Mouse (Mus musculus) embryonic facial prominence, embryonic 12.5 days (tissue): ENCODE results near the gene Arhgap18. TPM values are rescaled to one million over a fixed set of nuclear protein-coding genes. Genes with fewer than 3 reads are reported as not detected.

Source experiments
- ATAC-seq: fragments of 200-750 bp; cut with Nextera tagmentation; 2 replicates; pipeline ENCODE4 v1.8.0; 2017; ENCODE audit not compliant: insufficient number of reproducible peaks, insufficient read depth, low FRiP score, low TSS enrichment
- H3K27ac ChIP-seq: fragments of 300-500 bp; sonication (generic); 2 replicates; pipeline ENCODE4 v1.5.1; 2016; ENCODE audit warnings: mild to moderate bottlenecking
- H3K27me3 ChIP-seq: fragments of 300-500 bp; sonication (generic); 2 replicates; pipeline ENCODE4 v1.6.1; 2016; ENCODE audit warnings: mild to moderate bottlenecking, moderate library complexity
- H3K36me3 ChIP-seq: fragments of 300-500 bp; sonication (generic); 2 replicates; pipeline ENCODE4 v1.6.1; 2016; ENCODE audit warnings: mild to moderate bottlenecking
- H3K4me1 ChIP-seq: fragments of 300-500 bp; sonication (generic); 2 replicates; pipeline ENCODE4 v1.6.1; 2016
- H3K4me2 ChIP-seq: fragments of 300-500 bp; sonication (generic); replicated peaks from 2 replicates; pipeline ENCODE4 v1.6.1; 2016; ENCODE audit warnings: mild to moderate bottlenecking, moderate library complexity
- H3K4me3 ChIP-seq: fragments of 300-500 bp; sonication (generic); 2 replicates; pipeline ENCODE4 v1.5.1; 2016; ENCODE audit warnings: mild to moderate bottlenecking
- H3K9ac ChIP-seq: fragments of 300-500 bp; sonication (generic); 2 replicates; pipeline ENCODE4 v1.6.1; 2016; ENCODE audit warnings: mild to moderate bottlenecking, moderate library complexity
- H3K9me3 ChIP-seq: fragments of 300-500 bp; sonication (generic); 2 replicates; pipeline ENCODE4 v1.6.1; 2016; ENCODE audit warnings: mild to moderate bottlenecking, moderate library complexity
- WGBS: fragments of 180-500 bp; shearing (Covaris S2); methylation state at CpG from one replicate; pipeline ENCODE4 v1.1.7; 2016; 5-methylcytosine and 5-hydroxymethylcytosine counted together
- polyA plus RNA-seq: library from polyadenylated mRNA; unstranded; fragments of >200 nt; fragmentation: Nextera tagmentation; extraction: Ambion mirVana; gene quantifications from 2 replicates; pipeline ENCODE4 v1.2.1, GENCODE M21; 2016

Gene Arhgap18
- polyA plus RNA-seq, 1 experiment from 2014 or later = 18.9 TPM

DNA sequence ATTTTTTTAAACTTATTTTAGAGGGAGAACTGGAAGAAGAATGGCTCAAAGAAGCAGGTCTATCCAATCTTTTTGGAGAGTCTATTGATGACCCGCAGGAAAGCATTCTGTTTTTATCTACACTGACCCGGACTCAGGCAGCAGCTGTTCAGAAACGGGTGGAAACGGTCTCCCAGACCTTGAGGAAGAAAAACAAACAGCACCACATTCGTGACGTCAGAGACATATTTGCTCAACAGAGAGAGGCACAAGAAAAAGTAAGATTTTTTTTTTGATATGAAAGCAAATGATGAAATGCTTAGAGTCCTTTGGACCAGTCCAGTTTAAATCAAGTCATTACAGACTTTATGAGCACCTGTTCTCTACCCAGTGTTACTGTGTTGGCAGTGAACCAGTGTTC is 96.6 kb downstream of the Arhgap18 start:
- no peak overlapping the region for H3K4me3 ChIP-seq
- no peaks in the 10 kb centered on the region for H3K27me3 ChIP-seq
- no peaks in the 10 kb centered on the region for H3K36me3 ChIP-seq
- ATAC-seq = no peak
- H3K4me1 ChIP-seq = no peaks in the 10 kb centered on the region
- 66% methylated on average over 6 of the region's 6 CpGs for WGBS
- no peak overlapping the region for H3K9ac ChIP-seq
- H3K9me3 ChIP-seq = no peaks in the 10 kb centered on the region
- H3K4me2 ChIP-seq = no peak overlapping the region
- no peak overlapping the region for H3K27ac ChIP-seq

DNA sequence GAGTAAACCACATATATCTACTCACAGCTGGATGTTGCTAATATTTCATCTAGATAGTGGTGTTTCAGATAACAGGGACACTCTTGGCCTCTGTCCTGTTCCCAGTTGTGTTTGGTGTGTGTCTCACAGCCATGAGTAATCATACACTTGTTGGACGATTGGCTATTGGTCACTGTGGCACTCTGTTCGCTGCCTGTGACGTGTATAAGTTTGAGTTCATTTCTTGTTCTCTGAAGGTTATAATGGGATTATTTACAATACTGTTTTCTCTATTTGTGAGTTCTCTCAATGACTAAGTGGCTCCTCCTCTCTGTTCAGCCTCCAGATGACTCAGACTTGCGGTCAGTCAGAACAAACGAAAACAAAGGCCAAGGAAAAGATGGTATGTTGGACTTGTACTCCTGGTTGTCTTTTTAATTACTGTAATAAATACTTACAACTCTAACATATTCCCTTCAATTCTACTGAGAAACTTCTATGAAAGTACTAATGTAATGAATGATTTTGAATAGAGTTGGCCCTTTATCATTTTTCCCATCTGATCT is 101.4 kb downstream of the Arhgap18 start:
- no peak overlapping the region for H3K4me2 ChIP-seq
- no peak overlapping the region for H3K4me3 ChIP-seq
- no peaks in the 10 kb centered on the region for H3K27me3 ChIP-seq
- H3K9me3 ChIP-seq = no peaks in the 10 kb centered on the region
- no peaks in the 10 kb centered on the region for H3K4me1 ChIP-seq
- no peak overlapping the region for H3K9ac ChIP-seq
- H3K27ac ChIP-seq = no peak overlapping the region
- 92% methylated on average over 5 of the region's 5 CpGs for WGBS
- no peak for ATAC-seq
- H3K36me3 ChIP-seq = no peaks in the 10 kb centered on the region

DNA sequence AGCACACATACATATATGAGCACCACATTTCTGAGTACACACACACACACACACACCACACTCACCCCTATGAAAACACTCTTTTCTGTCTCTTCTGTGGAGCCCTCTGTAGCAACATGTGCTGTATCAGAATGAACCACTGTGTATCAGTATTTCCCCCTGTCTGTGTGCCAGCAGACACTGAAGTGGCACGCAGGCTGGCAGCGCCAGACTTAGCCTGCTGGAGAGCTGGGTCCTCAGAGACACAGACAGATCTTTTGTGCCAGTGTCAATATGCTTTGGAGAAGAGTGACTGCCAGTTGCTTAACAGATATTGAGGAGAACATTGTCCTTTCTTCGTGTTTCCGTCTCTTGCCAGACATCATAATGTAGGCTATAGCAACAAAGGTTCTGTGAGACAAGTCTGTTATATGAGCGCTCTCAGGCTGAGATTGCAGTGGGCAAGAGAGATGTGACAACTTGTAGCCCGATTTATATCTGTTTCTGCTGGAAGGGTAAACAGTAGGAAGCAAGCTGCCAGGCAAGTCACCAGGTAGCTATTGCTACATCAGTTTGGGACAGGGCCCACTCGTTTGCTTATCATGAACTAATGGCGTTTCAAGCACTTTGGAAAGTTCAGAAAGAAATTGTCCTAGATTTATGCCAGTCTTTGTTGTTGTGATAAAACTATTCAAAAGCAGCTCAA is 102.8 kb downstream of the Arhgap18 start:
- ATAC-seq = no peak
- H3K9me3 ChIP-seq = no peaks in the 10 kb centered on the region
- H3K4me2 ChIP-seq = no peak overlapping the region
- H3K9ac ChIP-seq = no peak overlapping the region
- no peaks in the 10 kb centered on the region for H3K36me3 ChIP-seq
- H3K4me1 ChIP-seq = no peaks in the 10 kb centered on the region
- 89% methylated on average over 8 of the region's 8 CpGs for WGBS
- no peaks in the 10 kb centered on the region for H3K27me3 ChIP-seq
- H3K27ac ChIP-seq = no peak overlapping the region
- no peak overlapping the region for H3K4me3 ChIP-seq

DNA sequence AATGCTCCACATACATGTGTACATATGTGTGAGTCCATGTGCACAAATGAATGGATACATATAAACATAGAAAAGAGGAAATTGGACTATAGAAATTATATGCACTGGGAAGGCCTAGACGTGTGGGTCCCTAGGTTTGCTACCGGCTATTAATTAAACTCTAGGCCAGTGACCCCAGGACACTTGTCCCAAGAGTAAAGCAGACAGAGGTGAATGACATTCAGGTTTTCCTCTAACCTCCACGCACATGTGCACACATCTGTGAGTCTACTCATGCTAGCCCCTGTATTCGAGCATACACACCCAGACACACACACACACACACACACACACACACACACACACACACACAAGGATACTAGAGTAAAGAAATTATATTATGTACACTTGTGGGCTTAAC is 104.4 kb downstream of the Arhgap18 start:
- Histone ChIP-seq H3K9me3 (no peaks in the 10 kb centered on the region), H3K4me3 (no peak overlapping the region), H3K36me3 (no peaks in the 10 kb centered on the region), H3K27me3 (no peaks in the 10 kb centered on the region), H3K9ac (no peak overlapping the region), H3K4me2 (no peak overlapping the region), H3K4me1 (no peaks in the 10 kb centered on the region), H3K27ac (no peak overlapping the region)
- 81% methylated on average over 4 of the region's 4 CpGs for WGBS
- no peak for ATAC-seq

DNA sequence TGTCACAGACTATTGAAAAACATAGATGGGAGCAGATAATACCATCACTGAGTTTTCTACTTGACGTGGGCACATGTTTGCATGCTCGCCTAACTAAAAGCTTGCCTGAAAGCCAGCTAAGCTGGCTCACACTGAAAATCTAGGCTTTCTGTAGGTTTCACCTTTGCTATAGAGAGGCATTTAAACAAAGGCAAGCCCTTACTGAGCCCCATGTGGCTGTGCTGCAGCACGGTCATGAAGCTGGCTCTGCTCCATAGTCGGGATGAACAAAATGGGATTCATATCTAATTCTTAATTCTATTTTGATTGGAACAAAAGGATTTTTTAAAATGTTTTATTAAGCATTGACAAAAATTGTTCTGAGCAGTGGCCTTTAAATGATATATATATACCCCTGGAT is 105.3 kb downstream of the Arhgap18 start:
- ATAC-seq = no peak
- H3K9ac ChIP-seq = no peak overlapping the region
- 86% methylated on average over 4 of the region's 4 CpGs for WGBS
- no peak overlapping the region for H3K27ac ChIP-seq
- no peak overlapping the region for H3K4me2 ChIP-seq
- no peaks in the 10 kb centered on the region for H3K36me3 ChIP-seq
- no peaks in the 10 kb centered on the region for H3K4me1 ChIP-seq
- H3K9me3 ChIP-seq = no peaks in the 10 kb centered on the region
- H3K27me3 ChIP-seq = no peaks in the 10 kb centered on the region
- H3K4me3 ChIP-seq = no peak overlapping the region

DNA sequence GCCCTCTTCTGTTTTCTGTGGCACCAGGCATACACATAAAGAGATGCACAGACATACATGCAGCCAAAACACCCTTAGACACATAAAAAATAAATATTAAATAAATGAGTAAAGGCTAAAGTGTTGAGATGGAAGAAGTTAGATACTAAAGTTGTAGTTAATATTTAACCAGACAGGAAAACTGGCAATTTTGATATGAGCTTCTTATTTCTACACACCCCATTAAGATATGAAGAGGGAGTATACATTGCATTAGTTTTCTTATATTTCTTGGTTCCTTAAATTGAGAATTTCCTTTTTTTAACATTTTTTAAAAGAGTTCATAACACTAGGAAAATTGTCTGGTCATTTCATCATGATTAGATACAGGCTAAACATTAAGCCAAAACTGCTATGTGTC is 108.0 kb downstream of the Arhgap18 start:
- H3K4me1 ChIP-seq = no peaks in the 10 kb centered on the region
- no peaks in the 10 kb centered on the region for H3K36me3 ChIP-seq
- no peak overlapping the region for H3K4me2 ChIP-seq
- no peak overlapping the region for H3K27ac ChIP-seq
- no peak overlapping the region for H3K9ac ChIP-seq
- H3K4me3 ChIP-seq = no peak overlapping the region
- H3K9me3 ChIP-seq = no peaks in the 10 kb centered on the region
- no peaks in the 10 kb centered on the region for H3K27me3 ChIP-seq
- ATAC-seq = no peak

DNA sequence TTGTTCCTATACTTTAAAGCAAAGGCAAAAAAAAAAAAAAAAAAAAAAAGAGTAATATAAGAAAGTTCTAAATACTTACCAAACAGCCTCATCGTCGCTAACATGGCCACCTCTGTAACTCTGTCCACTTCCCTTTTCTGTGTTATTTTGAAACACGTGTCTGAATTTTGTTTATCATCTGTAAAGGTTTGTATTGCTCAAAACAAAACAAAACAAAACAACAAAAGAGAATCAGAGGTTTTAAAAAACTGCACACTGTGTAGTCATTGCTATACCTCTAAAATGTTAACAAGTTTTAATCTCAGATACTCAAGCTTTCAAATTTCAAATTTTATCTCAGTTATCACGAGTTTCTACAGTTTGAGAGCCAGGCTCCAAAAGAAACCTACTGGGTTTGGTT is 109.0 kb downstream of the Arhgap18 start:
- Histone ChIP-seq H3K4me3 (no peak overlapping the region), H3K9ac (no peak overlapping the region), H3K4me1 (no peaks in the 10 kb centered on the region), H3K27ac (no peak overlapping the region), H3K27me3 (no peaks in the 10 kb centered on the region), H3K4me2 (no peak overlapping the region), H3K9me3 (no peaks in the 10 kb centered on the region), H3K36me3 (no peaks in the 10 kb centered on the region)
- whole genome bisulfite sequencing = 87% methylated on average over 4 of the region's 4 CpGs
- ATAC-seq = no peak

DNA sequence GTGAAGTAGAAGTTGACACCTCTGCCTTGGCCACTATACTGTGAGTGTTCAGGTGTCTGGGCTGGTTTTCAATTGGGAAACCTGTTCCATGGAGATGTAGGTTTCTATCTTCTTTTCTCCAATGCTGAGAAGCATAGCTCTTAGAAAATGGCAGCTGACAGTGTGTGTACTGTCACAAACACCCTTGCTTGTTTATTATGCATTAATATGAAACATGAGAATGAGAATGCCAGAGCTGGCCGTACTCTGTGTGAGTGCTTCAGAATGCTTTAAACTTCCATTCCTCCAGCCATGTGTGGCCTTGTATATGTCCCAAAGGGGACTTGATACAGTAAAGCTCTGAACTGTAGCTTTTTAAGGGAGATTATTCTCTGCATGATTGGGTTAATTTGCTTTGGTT is 110.8 kb downstream of the Arhgap18 start:
- Histone ChIP-seq H3K36me3 (no peaks in the 10 kb centered on the region), H3K27me3 (no peaks in the 10 kb centered on the region), H3K4me2 (no peak overlapping the region), H3K9me3 (no peaks in the 10 kb centered on the region), H3K9ac (no peak overlapping the region), H3K4me3 (no peak overlapping the region), H3K4me1 (no peaks in the 10 kb centered on the region), H3K27ac (no peak overlapping the region)
- no peak for ATAC-seq
- 77% methylated on average over 1 of the region's 1 CpGs for WGBS

DNA sequence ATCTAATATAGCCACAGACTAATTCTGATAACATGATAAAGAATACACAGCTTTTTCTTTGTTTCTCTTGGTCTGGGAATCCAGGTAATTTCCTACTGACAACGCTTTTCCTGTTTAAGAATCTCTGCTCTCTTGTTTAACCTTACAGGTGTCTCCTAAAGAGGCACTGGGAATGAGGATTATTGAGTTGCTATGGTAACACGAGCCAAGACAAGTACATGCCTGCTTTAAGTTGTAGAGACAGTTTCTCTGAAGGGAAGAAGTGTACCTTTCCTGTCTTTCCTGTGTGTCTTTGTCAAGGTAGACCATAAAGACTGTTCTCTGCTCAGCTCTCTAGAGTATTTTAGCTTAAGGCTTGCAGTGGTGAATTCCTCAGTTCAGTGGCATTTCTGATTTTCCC is 117.6 kb downstream of the Arhgap18 start:
- no peaks in the 10 kb centered on the region for H3K27me3 ChIP-seq
- no peak overlapping the region for H3K4me3 ChIP-seq
- no peak overlapping the region for H3K9ac ChIP-seq
- ATAC-seq = no peak
- no peaks in the 10 kb centered on the region for H3K9me3 ChIP-seq
- no peaks in the 10 kb centered on the region for H3K36me3 ChIP-seq
- 50% methylated on average over 2 of the region's 2 CpGs for WGBS
- H3K4me2 ChIP-seq = no peak overlapping the region
- no peaks in the 10 kb centered on the region for H3K4me1 ChIP-seq
- no peak overlapping the region for H3K27ac ChIP-seq

DNA sequence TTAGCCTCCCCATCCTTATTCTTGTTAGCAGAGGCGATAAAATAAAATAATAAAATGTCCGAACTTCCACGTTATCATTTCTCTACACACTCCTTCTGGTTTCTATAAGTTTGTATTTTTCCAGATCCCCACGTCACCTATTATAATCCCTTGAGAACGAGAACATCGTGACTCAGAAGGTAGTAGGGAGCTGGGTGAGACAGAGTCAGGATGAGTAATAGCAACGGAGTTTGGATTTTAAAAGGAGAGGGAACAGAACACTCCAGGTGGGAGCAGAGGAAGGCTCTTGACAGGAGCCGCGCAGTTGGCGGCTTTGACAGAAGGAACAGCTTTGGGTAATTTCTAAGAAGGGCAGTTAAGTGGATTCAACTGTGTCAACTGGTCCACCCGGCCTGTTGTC is 124.1 kb downstream of the Arhgap18 start:
- no peak overlapping the region for H3K4me2 ChIP-seq
- ATAC-seq = no peak
- no peaks in the 10 kb centered on the region for H3K27me3 ChIP-seq
- no peaks in the 10 kb centered on the region for H3K36me3 ChIP-seq
- no peak overlapping the region for H3K4me3 ChIP-seq
- no peaks in the 10 kb centered on the region for H3K9me3 ChIP-seq
- no peaks in the 10 kb centered on the region for H3K4me1 ChIP-seq
- no peak overlapping the region for H3K9ac ChIP-seq
- H3K27ac ChIP-seq = no peak overlapping the region
- 77% methylated on average over 11 of the region's 11 CpGs for WGBS

DNA sequence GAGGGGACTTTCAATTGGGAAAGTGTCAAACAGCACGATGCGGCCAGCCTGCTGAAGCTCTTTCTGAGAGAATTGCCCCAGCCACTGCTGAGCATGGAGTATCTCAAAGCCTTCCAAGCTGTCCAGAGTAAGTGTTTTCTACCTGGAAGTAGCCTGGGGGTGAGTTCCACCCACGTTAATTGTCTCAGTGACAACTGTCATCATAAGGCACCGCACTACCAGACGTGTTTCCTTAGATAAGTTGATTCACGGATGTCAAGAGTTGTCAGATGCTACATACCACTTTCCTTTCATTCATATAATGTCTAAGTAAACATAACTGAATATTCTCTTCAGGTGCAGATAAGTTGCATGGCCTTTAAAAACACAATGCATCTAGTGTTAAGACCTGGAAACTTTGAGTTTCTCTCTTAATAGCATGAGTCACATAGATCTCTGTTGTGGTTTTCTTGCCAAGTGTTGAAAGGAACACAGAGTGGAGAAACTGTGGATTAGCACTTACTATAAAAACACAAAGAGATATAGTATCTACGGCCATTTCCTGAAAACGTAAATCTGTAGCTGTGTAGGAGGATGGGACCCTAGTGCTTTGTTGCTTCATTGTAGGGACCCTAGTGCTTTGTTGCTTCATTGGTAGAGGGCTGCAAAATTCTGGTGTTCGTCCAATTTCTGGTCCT is 125.8 kb downstream of the Arhgap18 start:
- Histone ChIP-seq H3K27me3 (no peaks in the 10 kb centered on the region), H3K27ac (no peak overlapping the region), H3K9me3 (no peaks in the 10 kb centered on the region), H3K4me2 (no peak overlapping the region), H3K36me3 (no peaks in the 10 kb centered on the region), H3K9ac (no peak overlapping the region), H3K4me3 (no peak overlapping the region), H3K4me1 (no peaks in the 10 kb centered on the region)
- ATAC-seq = no peak
- WGBS = 72% methylated on average over 9 of the region's 9 CpGs

DNA sequence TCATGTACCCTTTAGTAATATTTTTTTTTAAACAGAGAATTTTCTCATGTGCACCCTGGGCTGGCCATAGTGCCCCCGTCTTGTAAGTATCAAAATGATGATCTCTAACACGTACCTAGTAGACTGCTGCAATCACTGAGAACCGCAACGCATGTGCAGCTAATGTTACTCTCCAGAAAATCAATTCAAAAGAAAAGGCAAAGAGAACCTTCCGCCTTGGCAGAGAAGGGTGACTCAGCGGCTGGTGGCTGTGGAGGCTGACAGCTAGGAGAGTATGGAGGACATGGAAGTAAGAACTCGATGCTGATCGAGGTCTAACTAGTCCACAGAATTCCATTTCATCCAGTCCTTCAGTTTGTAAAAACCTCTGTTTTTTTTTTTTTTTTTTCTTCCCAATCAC is 131.7 kb downstream of the Arhgap18 start:
- Histone ChIP-seq H3K9me3 (no peaks in the 10 kb centered on the region), H3K27me3 (no peaks in the 10 kb centered on the region), H3K9ac (no peak overlapping the region), H3K4me2 (no peak overlapping the region), H3K27ac (no peak overlapping the region), H3K36me3 (no peaks in the 10 kb centered on the region), H3K4me1 (0 out of 2 replicates have a peak, but pooled peaks cover 4% of the 10 kb centered on the region), H3K4me3 (no peak overlapping the region)
- ATAC-seq = no peak
- 66% methylated on average over 8 of the region's 8 CpGs for WGBS
